Mouse (Mus musculus) fat pad, adult 2 months (tissue): ENCODE results near the gene Hapln2.

Experiments used
- DNase-seq: peaks from one replicate; pipeline ENCODE4 v3.0.0-alpha.2; 2011; ENCODE audit warnings: low read depth, low spot score; ENCODE audit errors: extremely low read depth

Hapln2 gene

GRCm38 (mm10) chr3:88005822-88006786, 21.3 kb downstream of the Hapln2 start:
- DNase-seq = no peak

- DNase-seq = no peak
Measured at GRCm38 (mm10) chr3:88002291-88002976, 24.9 kb downstream of the Hapln2 start.

GRCm38 (mm10) chr3:88000816-88001595, 26.4 kb downstream of the Hapln2 start:
- DNase-seq = no peak

DNA sequence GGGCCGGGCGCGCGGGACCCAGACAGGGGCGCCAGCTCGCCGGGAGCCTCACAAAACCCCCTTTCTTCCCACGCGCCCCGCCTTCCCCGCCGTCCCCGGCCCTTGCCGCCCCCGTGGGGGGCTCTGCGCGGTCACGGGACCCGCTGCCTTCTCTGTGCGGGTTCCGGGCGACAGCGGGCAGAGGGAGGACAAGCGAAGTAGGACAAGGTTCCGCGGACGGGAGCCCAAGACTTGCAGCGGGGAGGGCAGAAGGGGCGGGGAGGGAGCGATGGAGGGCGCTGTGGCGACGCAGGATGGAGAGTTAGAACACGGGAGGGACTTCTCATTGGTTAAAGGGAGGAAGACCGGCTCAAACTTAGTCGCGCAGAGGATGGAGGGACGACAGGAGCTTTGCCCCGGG, 27.2 kb downstream of the Hapln2 start, which contains the start of gene Bcan:
Gene Bcan (minus strand): TSS at position 50 of the 400 bp plus-strand sequence.
- DNase-seq = no peak

DNA sequence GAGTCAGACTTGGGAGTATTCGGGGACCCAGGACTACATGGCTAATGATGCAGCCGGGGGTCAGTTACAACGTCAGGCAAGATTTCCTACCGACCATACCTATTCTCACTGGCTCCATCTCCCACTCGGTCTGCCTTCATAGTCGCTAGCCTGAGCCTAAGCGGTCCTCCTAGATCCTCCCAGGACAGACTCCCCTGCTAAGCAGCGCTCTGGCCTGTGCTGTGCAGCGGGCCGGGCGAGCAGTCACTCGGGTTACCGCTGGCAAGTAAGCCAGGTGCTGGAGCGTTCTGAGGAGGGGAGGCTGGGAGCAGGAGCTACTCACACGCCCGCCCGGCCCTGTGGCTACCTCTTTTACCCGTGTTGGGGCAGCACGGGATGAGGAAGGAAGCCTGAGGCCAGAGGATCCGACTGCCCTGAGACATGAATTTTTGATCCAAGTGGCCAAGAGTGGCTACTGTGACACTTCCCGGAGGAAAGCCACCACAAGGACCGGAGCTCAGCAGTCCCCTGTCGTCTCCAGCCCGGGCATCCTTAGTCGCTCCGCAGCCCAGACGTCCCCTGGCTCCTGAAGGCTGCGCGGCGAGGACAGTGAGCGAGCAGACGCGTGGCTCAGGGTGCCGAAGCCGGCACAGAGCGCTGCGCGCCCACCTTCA, 28.0 kb downstream of the Hapln2 start:
- DNase-seq = no peak

DNA sequence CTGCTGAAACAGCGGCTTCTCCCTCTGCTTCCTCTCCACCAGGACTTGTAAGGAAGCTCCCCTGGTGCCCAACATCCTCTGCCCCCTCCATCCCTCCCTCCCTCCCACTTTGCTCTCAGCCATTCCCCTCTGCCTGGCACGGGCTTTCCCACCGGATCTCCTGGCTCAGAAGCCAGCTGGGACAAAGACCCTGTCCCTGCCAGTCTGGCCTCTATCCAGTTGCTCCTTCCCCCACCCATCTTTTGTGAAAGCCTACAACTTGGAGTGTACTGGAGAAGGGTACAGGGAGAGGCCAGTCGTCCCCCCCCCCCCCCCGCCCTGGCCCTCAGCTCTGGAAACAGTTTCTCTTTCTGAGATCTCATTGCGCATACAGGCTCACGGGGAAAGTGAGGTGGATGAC, 28.6 kb downstream of the Hapln2 start:
- no peak for DNase-seq

DNA sequence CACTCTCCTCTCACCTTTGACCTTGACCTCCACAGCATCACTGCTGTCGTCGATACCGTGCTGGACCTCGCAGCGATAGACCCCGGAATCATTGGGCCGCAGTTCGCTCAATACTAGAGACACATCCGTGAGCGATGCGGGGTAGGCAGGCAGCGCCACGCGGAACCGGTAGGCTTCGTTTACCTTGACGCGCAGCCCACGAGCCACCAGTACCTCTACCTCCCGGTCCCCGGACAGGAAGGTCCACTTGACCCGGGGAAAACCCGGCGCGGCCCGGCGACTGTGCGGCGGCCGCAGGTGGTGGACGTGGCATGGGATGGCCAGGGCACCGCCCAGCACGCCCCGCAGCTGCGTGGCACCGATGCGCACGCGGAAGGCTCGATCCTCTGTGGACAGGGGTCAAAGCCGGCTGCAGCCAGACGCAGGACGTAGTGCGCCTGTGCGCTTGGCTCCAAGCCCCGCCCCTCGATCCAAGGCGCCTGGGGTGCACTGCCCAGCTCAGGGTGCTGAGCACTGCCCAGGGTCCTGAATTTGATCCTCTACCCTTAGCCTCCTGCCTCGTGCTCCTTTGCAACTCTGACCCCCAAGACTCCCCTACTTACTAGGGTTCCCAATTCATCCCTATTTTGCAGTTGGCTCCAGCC, 30.3 kb downstream of the Hapln2 start:
- DNase-seq = no peak

DNA sequence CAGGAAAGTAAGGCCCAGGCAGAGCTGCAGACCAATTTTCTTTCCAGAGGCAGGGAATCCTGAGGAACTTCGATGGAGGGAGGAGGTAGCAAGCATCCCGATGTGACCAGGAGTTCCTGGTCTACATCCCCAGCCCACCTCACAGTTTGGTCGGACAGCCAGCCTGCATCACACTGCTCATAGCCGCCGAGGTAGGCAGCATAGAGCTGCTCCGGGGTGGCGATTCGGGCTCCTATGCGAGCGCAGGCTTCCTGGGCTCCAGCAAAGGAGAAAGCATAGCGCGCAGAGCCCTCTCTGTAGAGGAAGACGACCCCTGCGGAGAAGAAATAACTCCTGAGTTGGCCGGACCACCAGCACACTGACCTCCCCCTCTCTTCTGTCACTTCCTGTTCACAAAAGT, 31.0 kb downstream of the Hapln2 start:
- no peak for DNase-seq

DNA sequence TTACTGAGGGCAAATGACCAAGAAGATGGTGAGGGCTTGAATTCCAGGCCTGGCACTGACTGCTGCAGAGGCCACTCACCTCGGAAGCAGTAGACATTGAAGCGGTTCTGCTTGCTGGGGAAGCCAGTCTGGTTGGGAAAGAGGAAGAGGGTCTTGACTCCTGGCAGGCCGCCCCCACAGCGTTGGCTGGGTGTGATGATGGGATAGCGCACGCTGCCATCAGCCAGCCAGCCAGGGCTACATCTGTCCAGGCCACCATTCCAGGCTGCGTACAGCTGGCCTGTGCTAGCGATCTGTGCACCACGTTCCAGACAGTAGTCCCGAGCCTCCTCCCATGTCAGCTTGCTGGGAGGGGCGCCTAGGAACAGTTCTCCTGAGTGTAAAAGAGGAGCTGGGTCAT, 32.1 kb downstream of the Hapln2 start:
- DNase-seq = no peak

DNA sequence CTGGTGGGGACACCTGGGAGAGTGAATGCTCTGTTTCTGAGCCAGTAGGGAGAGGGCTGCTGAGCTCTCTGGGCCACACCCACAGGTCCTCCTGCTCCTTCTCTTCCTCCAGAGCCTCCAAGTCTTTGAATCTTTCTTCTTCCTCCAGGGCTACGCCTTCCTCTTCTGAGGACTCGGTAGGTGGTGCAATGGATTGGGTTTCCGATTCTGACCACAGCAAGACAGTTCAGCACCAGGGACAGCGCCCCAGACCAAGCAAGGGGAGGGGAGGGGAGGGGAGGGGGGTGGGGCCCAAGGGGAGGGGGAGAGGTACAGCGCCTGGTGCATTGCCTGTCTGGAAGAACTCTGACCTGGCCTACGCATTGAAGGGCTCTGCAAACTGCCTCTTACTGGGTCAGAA, 33.9 kb downstream of the Hapln2 start:
- no peak for DNase-seq

DNA sequence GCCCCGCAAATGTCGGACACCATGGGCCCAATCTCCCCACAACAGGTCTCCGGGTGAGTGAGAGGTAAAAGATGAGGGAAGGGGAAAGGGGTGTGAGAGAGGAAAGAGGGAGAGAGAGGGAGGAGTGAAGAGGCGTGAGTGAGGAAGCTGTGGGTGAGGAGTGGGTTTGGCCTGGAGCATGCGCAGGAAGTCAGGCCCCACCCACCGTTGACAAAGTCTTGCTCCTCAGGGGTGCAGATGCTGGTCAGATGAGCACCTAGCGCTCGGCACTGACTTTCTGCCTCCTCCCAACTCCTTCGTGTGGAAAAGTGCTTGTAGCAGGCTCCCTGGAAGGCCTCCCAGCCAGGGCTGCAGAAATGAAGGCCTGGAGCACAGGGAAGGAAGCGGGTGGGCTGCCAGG, 37.4 kb downstream of the Hapln2 start:
- DNase-seq = no peak

GRCm38 (mm10) chr3:87988068-87988467, 39.3 kb downstream of the Hapln2 start:
- DNase-seq = no peak

GRCm38 (mm10) chr3:87987633-87988032, 39.8 kb downstream of the Hapln2 start:
- no peak for DNase-seq

- peak; percentile 14 for DNase-seq
Measured at GRCm38 (mm10) chr3:87986868-87987267, 40.5 kb downstream of the Hapln2 start.

DNA sequence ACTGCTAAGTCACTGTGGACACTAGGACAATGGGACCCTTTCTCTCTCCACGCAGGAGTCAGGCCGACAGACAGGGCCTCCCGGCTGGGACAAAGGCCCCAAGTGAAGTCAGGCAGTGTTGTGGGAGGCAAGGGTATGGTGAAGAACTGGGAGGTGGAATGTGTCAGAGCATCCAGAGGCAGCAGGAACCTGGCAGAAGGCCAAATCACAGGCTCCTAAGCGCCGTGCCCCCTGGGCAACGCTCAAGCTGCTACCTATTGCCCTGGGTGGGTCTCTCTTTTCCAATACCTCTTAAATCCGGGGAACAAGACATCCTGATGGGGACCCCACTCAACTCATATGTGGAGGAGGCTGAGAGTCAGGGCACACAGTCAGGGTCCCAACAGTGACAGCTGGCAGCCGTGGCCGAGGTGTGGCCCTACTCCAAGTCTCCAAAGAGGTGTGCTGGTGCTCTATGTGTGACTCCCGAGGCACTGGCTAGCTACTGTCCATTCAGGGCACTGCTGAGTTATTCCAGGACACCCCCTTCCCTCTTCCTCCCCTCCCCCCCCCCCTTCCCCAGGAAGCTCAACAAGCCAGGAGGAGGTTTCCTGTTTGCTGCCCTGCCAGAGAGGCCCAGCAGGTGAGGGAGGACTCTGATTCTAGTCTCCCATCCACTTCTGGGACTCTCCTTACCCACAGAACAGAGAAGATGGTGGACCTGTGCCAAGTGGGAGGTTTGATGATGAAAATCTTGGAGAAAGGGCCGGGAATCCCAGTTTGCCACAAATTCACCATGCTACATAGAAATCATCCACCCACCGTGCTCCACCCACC, 41.7 kb downstream of the Hapln2 start:
- no peak for DNase-seq

GRCm38 (mm10) chr3:87984094-87984493, 43.3 kb downstream of the Hapln2 start:
- DNase-seq = no peak

DNA sequence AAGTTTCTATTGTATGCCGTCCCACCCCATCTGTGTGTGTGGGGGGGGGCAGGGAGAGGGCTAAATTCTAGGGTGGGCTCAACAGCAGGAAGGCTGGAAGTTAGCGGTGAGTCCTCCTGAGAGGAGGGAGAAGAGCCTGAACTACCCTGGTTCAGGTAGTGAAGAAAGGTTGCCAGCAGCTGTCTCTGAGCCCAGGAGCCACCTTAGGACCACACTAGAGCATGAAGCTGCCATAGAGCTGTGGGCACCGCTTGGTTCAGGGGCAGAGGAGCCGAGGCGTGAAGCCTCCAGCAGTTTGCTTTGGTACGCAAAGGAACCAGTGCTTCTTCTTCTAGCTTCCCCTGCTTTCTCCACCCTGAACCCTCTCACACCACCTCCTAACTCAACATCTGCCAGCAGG, 43.8 kb downstream of the Hapln2 start:
- no peak for DNase-seq

GRCm38 (mm10) chr3:87982836-87983601, 44.4 kb downstream of the Hapln2 start:
- no peak for DNase-seq
